Mouse (Mus musculus) embryonic facial prominence, embryonic 11.5 days (tissue): Measurements from ENCODE around the gene Tlcd2. TPM values are rescaled to one million over a fixed set of nuclear protein-coding genes. Genes with fewer than 3 reads are reported as not detected.

Source experiments
- ATAC-seq: fragments of 200-750 bp; cut with Nextera tagmentation; replicated peaks from 2 replicates; pipeline ENCODE4 v1.8.0; 2017; ENCODE audit warnings: low read depth; ENCODE audit not compliant: insufficient number of reproducible peaks, low FRiP score, low TSS enrichment
- DNase-seq: peaks from one replicate; pipeline ENCODE4 v3.0.0-alpha.2; 2015; ENCODE audit warnings: low spot score
- H3K27ac ChIP-seq: fragments of 300-500 bp; sonication (generic); replicated peaks from 2 replicates; pipeline ENCODE4 v1.5.1; 2014; ENCODE audit warnings: mild to moderate bottlenecking, low read depth, low read length, control low read depth
- H3K27me3 ChIP-seq: fragments of 300-500 bp; sonication (generic); 2 replicates; pipeline ENCODE4 v1.6.1; 2014; ENCODE audit warnings: mild to moderate bottlenecking, low read length, moderate library complexity, mixed read lengths; ENCODE audit not compliant: control insufficient read depth, insufficient read depth
- H3K36me3 ChIP-seq: fragments of 300-500 bp; sonication (generic); replicated peaks from 2 replicates; pipeline ENCODE4 v1.6.1; 2014; ENCODE audit warnings: low read depth, mild to moderate bottlenecking, low read length, moderate library complexity, mixed read lengths; ENCODE audit not compliant: control insufficient read depth, insufficient read depth
- H3K4me1 ChIP-seq: fragments of 300-500 bp; sonication (generic); 2 replicates; pipeline ENCODE4 v1.6.1; 2014; ENCODE audit warnings: low read length, mixed read lengths; ENCODE audit not compliant: control insufficient read depth, insufficient read depth
- H3K4me2 ChIP-seq: fragments of 300-500 bp; sonication (generic); 2 replicates; pipeline ENCODE4 v1.6.1; 2014; ENCODE audit warnings: low read depth, mild to moderate bottlenecking, control low read depth, low read length, moderate library complexity
- H3K4me3 ChIP-seq: fragments of 300-500 bp; sonication (generic); 2 replicates; pipeline ENCODE4 v1.5.1; 2014; ENCODE audit warnings: low read depth, low read length, control low read depth
- H3K9ac ChIP-seq: fragments of 300-500 bp; sonication (generic); replicated peaks from 2 replicates; pipeline ENCODE4 v1.6.1; 2014; ENCODE audit warnings: mild to moderate bottlenecking, control low read depth, low read length
- H3K9me3 ChIP-seq: fragments of 300-500 bp; sonication (generic); replicated peaks from 2 replicates; pipeline ENCODE4 v1.6.1; 2016; ENCODE audit warnings: mild to moderate bottlenecking, low read length, inconsistent platforms, mixed read lengths; ENCODE audit not compliant: control insufficient read depth
- WGBS: fragments of 180-500 bp; shearing (Covaris S2); extraction: QIAGEN DNeasy Blood & Tissue Kit; methylation state at CpG from one replicate; pipeline ENCODE4 v1.1.7; 2014; 5-methylcytosine and 5-hydroxymethylcytosine counted together
- microRNA counts: library from miRNA; unstranded; fragments of <30 nt; microRNA quantifications from one replicate; lab custom pipeline; 2016
- microRNA-seq: library from miRNA; unstranded; fragments of <30 nt; microRNA quantifications from one replicate; pipeline ENCODE4, GENCODE M21; 2016; ENCODE audit warnings: borderline number of aligned reads
- polyA plus RNA-seq: library from polyadenylated mRNA; unstranded; fragments of >200 nt; fragmentation: Nextera tagmentation; extraction: Ambion mirVana; gene quantifications from 2 replicates; pipeline ENCODE4 v1.2.1, GENCODE M21; 2014

Gene Tlcd2
- polyA plus RNA-seq, 1 experiment from 2014 or later = 15.4 TPM

DNA sequence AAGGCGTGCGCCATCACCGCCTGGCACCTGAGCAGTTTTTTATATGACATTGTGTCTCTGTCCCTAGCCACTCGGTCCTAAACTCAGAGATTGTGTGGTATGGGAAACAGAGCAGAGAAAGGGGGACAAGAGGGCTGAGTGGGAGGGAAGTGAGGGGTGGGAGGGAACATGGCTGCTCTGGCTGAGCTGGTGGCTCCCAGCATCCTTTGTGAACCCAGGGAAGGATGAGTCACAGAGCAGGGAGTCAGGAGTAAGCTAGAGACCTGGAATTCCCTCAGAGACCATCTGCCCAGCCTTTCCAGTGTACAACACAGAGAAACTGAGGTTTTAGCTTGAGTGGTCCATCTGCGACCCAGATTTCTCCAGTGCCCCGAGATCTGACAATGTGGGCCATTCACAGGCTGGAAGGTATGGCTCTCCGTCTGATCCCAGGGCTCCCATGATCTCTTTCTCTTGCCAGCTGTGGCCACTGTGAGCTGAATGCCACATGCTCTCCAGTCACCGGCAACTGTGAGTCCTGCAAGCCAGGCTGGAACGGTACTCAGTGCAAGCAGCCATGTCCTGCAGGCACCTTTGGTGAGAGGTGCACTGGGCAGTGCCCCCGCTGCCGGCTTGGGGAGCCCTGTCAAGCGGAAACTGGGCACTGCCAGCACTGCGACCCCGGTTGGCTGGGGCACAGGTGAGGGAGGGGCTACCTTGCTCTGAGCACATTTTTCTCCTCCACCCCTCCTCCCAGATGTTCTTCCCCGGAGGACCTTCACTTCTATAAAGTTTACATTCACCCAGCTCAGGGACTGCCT, 58.5 kb downstream of the Tlcd2 start:
- no peak for ATAC-seq

More for the DNA sequence above, 58.5 kb downstream of the Tlcd2 start:
- H3K27me3 ChIP-seq = no peaks in the 10 kb centered on the region
- no peak overlapping the region for H3K4me3 ChIP-seq
- H3K9ac ChIP-seq = no peak overlapping the region
- H3K4me1 ChIP-seq = no peaks in the 10 kb centered on the region
- WGBS = 77% methylated on average over 15 of the region's 15 CpGs
- H3K27ac ChIP-seq = no peak overlapping the region
- no peaks in the 10 kb centered on the region for H3K36me3 ChIP-seq
- no peak for DNase-seq
- H3K4me2 ChIP-seq = no peak overlapping the region
- H3K9me3 ChIP-seq = no peaks in the 10 kb centered on the region

MicroRNA genes within 50 kb of the gene (microRNA counts, 519-probe panel; counts per million panel counts)
- 4,743 counts per million, percentile 80 among the panel's probes with 10 or more counts for microRNA mmu-miR-22 (lab: Ali Mortazavi, UCI)

Small RNA genes within 50 kb of the gene (microRNA-seq; reads per million reads assigned to microRNA genes)
- 3,936 reads per million, percentile 85 among the genes with 10 or more reads in this experiment for gene Mir22

Other genes with a start within 250 kb of the Tlcd2 start
- 138 and 150 TPM in 2 replicates for gene Rpa1, start 113.4 kb upstream of the Tlcd2 start, polyA plus RNA-seq
- 13.2 and 13.6 TPM in 2 replicates for gene Smyd4, start 113.3 kb upstream of the Tlcd2 start, polyA plus RNA-seq
- 193 and 206 TPM in 2 replicates for gene Serpinf1, start 39.0 kb upstream of the Tlcd2 start, polyA plus RNA-seq
- gene Serpinf2, start 22.1 kb upstream of the Tlcd2 start, polyA plus RNA-seq = 0.34 TPM in 1 of 2 replicates, not detected in the other
- gene Wdr81, start 7.0 kb upstream of the Tlcd2 start, polyA plus RNA-seq = 2.3 and 4.1 TPM in 2 replicates
- gene Prpf8, start 25.1 kb downstream of the Tlcd2 start, polyA plus RNA-seq = 102 and 103 TPM in 2 replicates
- 0.18 and 0.27 TPM in 2 replicates for gene Rilp, start 48.4 kb downstream of the Tlcd2 start, polyA plus RNA-seq
- 2.7 and 3.3 TPM in 2 replicates for gene Scarf1, start 51.8 kb downstream of the Tlcd2 start, polyA plus RNA-seq
- 2.6 and 3.2 TPM in 2 replicates for gene Slc43a2, start 70.0 kb downstream of the Tlcd2 start, polyA plus RNA-seq
- gene Pitpna, start 126.4 kb downstream of the Tlcd2 start, polyA plus RNA-seq = 83.0 and 84.2 TPM in 2 replicates
- 17.3 and 21.9 TPM in 2 replicates for gene Inpp5k, start 169.3 kb downstream of the Tlcd2 start, polyA plus RNA-seq
- gene Myo1c, start 188.8 kb downstream of the Tlcd2 start, polyA plus RNA-seq = 14.1 and 14.5 TPM in 2 replicates
- gene Crk, start 217.5 kb downstream of the Tlcd2 start, polyA plus RNA-seq = 118 and 119 TPM in 2 replicates